In genomic region chr11:40596347-40596746, GRCm38 (mm10) we compare ENCODE assay signal across 25 mouse cellular contexts.
DNase-seq lines count a peak whose midpoint lies in the region; ATAC-seq and TF ChIP-seq lines count a peak whose summit lies in the region.
"Had no signal": no experiment of that assay in that cellular context is flagged by ENCODE, and none has a peak within 500 bp of the region (broad histone marks: within the 10 kb centered on the region; RNA-seq: fewer than 3 reads in every experiment).

No protein-coding gene starts in this region.

- no peak overlapping the region for H3K4me2 ChIP-seq in hindbrain, postnatal 0 days (ENCODE audit: low read depth, low read length)
- no peak overlapping the region for H3K4me2 ChIP-seq in hindbrain, embryonic 12.5 days (replicated peaks)
- H3K4me2 ChIP-seq in midbrain, embryonic 13.5 days (replicated peaks), result no peak overlapping the region
- H3K4me2 ChIP-seq in midbrain, embryonic 16.5 days (ENCODE audit: low read length), result no peak overlapping the region
- H3K4me2 ChIP-seq in intestine, postnatal 0 days (replicated peaks; ENCODE audit: low read depth), result no peak overlapping the region
- H3K4me2 ChIP-seq: embryonic facial prominence, embryonic 13.5 days; forebrain, embryonic 15.5 days; hindbrain, embryonic 15.5 days; intestine, embryonic 15.5 days; liver, embryonic 13.5 days; lung, embryonic 15.5 days had no signal

- peak; percentile 65 for TF ChIP-seq CTCF in hindbrain, postnatal 0 days (IDR thresholded peaks at IDR 0.05; ENCODE audit: low read depth)
- no peak for TF ChIP-seq CTCF in intestine, postnatal 0 days (IDR thresholded peaks at IDR 0.05; ENCODE audit: low read depth)

- peak; percentile 72 for DNase-seq in hindbrain, postnatal 0 days (ENCODE audit: low spot score)
- DNase-seq in brain, adult 2 months (ENCODE audit: low read depth, low spot score), result peak; percentile 52
- DNase-seq in retina, embryonic 14.5 days (ENCODE audit: low spot score), result peak; percentile 47
- no peak for DNase-seq in heart, adult 11 months
- DNase-seq: adrenal gland, postnatal 25 days; cerebellum, adult 11 months; cerebellum, adult 9-11 months; embryo, embryonic 11 days; gastrocnemius, postnatal 36 days; kidney, adult 9 months; kidney, postnatal 36 days; liver, embryonic 13.5 days; lung, postnatal 36 days; thymus, postnatal 14 days had no signal

- WGBS in hindbrain, postnatal 0 days, result 26% methylated on average over 3 of the region's 3 CpGs
- WGBS in hindbrain, embryonic 12.5 days, result 35% methylated on average over 3 of the region's 3 CpGs
- WGBS in midbrain, embryonic 13.5 days, result 13% methylated on average over 3 of the region's 3 CpGs
- WGBS in midbrain, embryonic 16.5 days, result 14% methylated on average over 3 of the region's 3 CpGs
- 54% methylated on average over 3 of the region's 3 CpGs for WGBS in intestine, postnatal 0 days

- no peaks in the 10 kb centered on the region for H3K27me3 ChIP-seq in hindbrain, postnatal 0 days (ENCODE audit: insufficient read depth, low read length)
- no peaks in the 10 kb centered on the region for H3K27me3 ChIP-seq in hindbrain, embryonic 12.5 days
- no peaks in the 10 kb centered on the region for H3K27me3 ChIP-seq in midbrain, embryonic 13.5 days
- H3K27me3 ChIP-seq in midbrain, embryonic 16.5 days (ENCODE audit: control insufficient read depth, insufficient read depth, low read depth, low read length), result no peaks in the 10 kb centered on the region
- H3K27me3 ChIP-seq in intestine, postnatal 0 days (replicated peaks; ENCODE audit: control insufficient read depth, insufficient read depth, low read length), result no peaks in the 10 kb centered on the region
- H3K27me3 ChIP-seq: embryonic facial prominence, embryonic 13.5 days; forebrain, embryonic 15.5 days; hindbrain, embryonic 15.5 days; intestine, embryonic 15.5 days; liver, embryonic 13.5 days; lung, embryonic 15.5 days; megakaryocyte, embryonic 14.5 days had no signal

- no peak overlapping the region for H3K4me3 ChIP-seq in hindbrain, postnatal 0 days (ENCODE audit: low read length)
- H3K4me3 ChIP-seq in hindbrain, embryonic 12.5 days, result no peak overlapping the region
- no peak overlapping the region for H3K4me3 ChIP-seq in midbrain, embryonic 13.5 days (replicated peaks)
- no peak overlapping the region for H3K4me3 ChIP-seq in midbrain, embryonic 16.5 days (ENCODE audit: low read depth, low read length)
- H3K4me3 ChIP-seq in intestine, postnatal 0 days (ENCODE audit: low read depth, low read length), result no peak overlapping the region
- H3K4me3 ChIP-seq: embryonic facial prominence, embryonic 13.5 days; erythroblast, embryonic 14.5 days; forebrain, embryonic 15.5 days; hindbrain, embryonic 15.5 days; intestine, embryonic 15.5 days; liver, embryonic 13.5 days; lung, embryonic 15.5 days; megakaryocyte, embryonic 14.5 days had no signal

- H3K9ac ChIP-seq in hindbrain, postnatal 0 days (replicated peaks; ENCODE audit: low read length), result no peak overlapping the region
- no peak overlapping the region for H3K9ac ChIP-seq in hindbrain, embryonic 12.5 days
- no peak overlapping the region for H3K9ac ChIP-seq in midbrain, embryonic 13.5 days (replicated peaks)
- H3K9ac ChIP-seq in midbrain, embryonic 16.5 days (ENCODE audit: low read depth, low read length), result no peak overlapping the region
- H3K9ac ChIP-seq in intestine, postnatal 0 days (ENCODE audit: low read depth, low read length), result no peak overlapping the region
- H3K9ac ChIP-seq: embryonic facial prominence, embryonic 13.5 days; forebrain, embryonic 15.5 days; hindbrain, embryonic 15.5 days; intestine, embryonic 15.5 days; liver, embryonic 13.5 days; lung, embryonic 15.5 days had no signal

- peaks cover 14% of the 10 kb centered on the region; the same call in 1 of the 2 replicates for H3K4me1 ChIP-seq in hindbrain, postnatal 0 days (ENCODE audit: insufficient read depth, low read length)
- peaks cover 15% of the 10 kb centered on the region for H3K4me1 ChIP-seq in hindbrain, embryonic 12.5 days
- peaks cover 19% of the 10 kb centered on the region for H3K4me1 ChIP-seq in midbrain, embryonic 13.5 days (replicated peaks)
- H3K4me1 ChIP-seq in midbrain, embryonic 16.5 days (ENCODE audit: control insufficient read depth, insufficient read depth, low read length), result peaks cover 26% of the 10 kb centered on the region
- no peaks in the 10 kb centered on the region for H3K4me1 ChIP-seq in intestine, postnatal 0 days (replicated peaks; ENCODE audit: control insufficient read depth, insufficient read depth, low read length)
- H3K4me1 ChIP-seq: intestine, embryonic 15.5 days had no signal

- no peak overlapping the region for H3K27ac ChIP-seq in hindbrain, postnatal 0 days
- no peak overlapping the region for H3K27ac ChIP-seq in hindbrain, embryonic 12.5 days
- peak overlapping the region; percentile 51; the same call in 1 of the 2 replicates for H3K27ac ChIP-seq in midbrain, embryonic 13.5 days
- H3K27ac ChIP-seq in midbrain, embryonic 16.5 days (ENCODE audit: low read length), result no peak overlapping the region
- no peak overlapping the region for H3K27ac ChIP-seq in intestine, postnatal 0 days (ENCODE audit: low read depth, low read length)
- H3K27ac ChIP-seq: embryonic facial prominence, embryonic 13.5 days; forebrain, embryonic 15.5 days; hindbrain, embryonic 15.5 days; intestine, embryonic 15.5 days; liver, embryonic 13.5 days; lung, embryonic 15.5 days had no signal

- no peak for ATAC-seq in hindbrain, postnatal 0 days
- no peak for ATAC-seq in hindbrain, embryonic 12.5 days (ENCODE audit: low FRiP score)
- ATAC-seq in midbrain, embryonic 13.5 days, result no peak
- no peak for ATAC-seq in midbrain, embryonic 16.5 days
- no peak for ATAC-seq in intestine, postnatal 0 days
- ATAC-seq: forebrain, embryonic 15.5 days; intestine, embryonic 15.5 days had no signal

- no peaks in the 10 kb centered on the region for H3K9me3 ChIP-seq in hindbrain, postnatal 0 days (ENCODE audit: low read length)
- no peaks in the 10 kb centered on the region for H3K9me3 ChIP-seq in hindbrain, embryonic 12.5 days (replicated peaks)
- H3K9me3 ChIP-seq in midbrain, embryonic 13.5 days, result no peaks in the 10 kb centered on the region
- H3K9me3 ChIP-seq in midbrain, embryonic 16.5 days (replicated peaks; ENCODE audit: control insufficient read depth, low read length, poor library complexity, severe bottlenecking), result no peaks in the 10 kb centered on the region
- no peaks in the 10 kb centered on the region for H3K9me3 ChIP-seq in intestine, postnatal 0 days (ENCODE audit: control insufficient read depth)
- H3K9me3 ChIP-seq: embryonic facial prominence, embryonic 13.5 days; forebrain, embryonic 15.5 days; hindbrain, embryonic 15.5 days; intestine, embryonic 15.5 days; liver, embryonic 13.5 days; lung, embryonic 15.5 days; megakaryocyte, embryonic 14.5 days had no signal

- no peaks in the 10 kb centered on the region for H3K36me3 ChIP-seq in hindbrain, postnatal 0 days (ENCODE audit: insufficient read depth, low read length)
- no peaks in the 10 kb centered on the region for H3K36me3 ChIP-seq in hindbrain, embryonic 12.5 days
- no peaks in the 10 kb centered on the region for H3K36me3 ChIP-seq in midbrain, embryonic 13.5 days
- no peaks in the 10 kb centered on the region for H3K36me3 ChIP-seq in midbrain, embryonic 16.5 days (ENCODE audit: control insufficient read depth, insufficient read depth, low read length)
- H3K36me3 ChIP-seq in intestine, postnatal 0 days (ENCODE audit: control insufficient read depth, insufficient read depth), result no peaks in the 10 kb centered on the region
- H3K36me3 ChIP-seq: embryonic facial prominence, embryonic 13.5 days; forebrain, embryonic 15.5 days; hindbrain, embryonic 15.5 days; intestine, embryonic 15.5 days; liver, embryonic 13.5 days; lung, embryonic 15.5 days had no signal
